Mouse (Mus musculus) T-cell, adult 2 months (primary cell): Measurements from ENCODE around the gene Tal1.
A peak's percentile ranks its signal among the peaks of the same experiment; 100 is the strongest.

Experiments
- DNase-seq: peaks from one replicate; pipeline ENCODE4 v3.0.0; 2022; ENCODE audit warnings: low spot score

The Tal1 gene

GRCm38 (mm10) chr4:115071668-115072067, 15.4 kb downstream of the Tal1 start:
- DNase-seq: no peak

GRCm38 (mm10) chr4:115074789-115075188, 18.6 kb downstream of the Tal1 start:
- no peak for DNase-seq

DNA sequence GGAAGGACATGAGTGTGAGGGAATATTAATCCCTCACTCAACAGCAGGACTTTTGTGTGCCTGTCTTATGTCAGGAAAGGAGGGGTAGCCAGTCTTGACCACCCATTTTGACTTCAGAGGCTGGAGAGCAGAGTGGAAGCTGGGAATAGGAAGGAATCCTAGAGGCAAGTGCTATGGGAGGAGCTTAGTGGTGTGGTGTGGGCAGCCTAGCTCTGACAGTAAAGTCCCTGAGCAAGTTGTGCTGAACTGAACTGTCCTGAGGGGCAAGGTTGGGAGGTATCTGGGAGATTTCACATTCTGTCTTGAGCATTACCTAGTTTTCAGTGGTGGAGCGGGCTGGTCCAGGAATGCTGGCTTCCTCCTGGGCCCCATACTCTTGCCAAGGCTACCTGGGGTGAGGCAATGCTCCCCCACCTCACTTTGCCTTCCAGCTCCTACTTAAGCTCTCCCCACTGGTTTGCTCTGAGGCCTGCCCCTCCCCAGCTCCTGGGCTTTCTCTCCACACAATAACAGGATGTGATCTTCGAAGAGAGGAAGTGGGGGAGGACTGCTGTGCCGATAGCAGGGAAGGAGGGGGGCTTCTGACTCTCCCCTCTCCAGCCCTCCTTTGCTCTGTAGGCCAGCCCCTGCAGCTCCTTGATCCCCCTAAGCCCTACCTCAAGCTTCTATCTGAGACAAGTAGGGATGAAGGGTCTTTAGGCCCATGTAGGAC, 19.1 kb downstream of the Tal1 start:
- peak; percentile 69 for DNase-seq

DNA sequence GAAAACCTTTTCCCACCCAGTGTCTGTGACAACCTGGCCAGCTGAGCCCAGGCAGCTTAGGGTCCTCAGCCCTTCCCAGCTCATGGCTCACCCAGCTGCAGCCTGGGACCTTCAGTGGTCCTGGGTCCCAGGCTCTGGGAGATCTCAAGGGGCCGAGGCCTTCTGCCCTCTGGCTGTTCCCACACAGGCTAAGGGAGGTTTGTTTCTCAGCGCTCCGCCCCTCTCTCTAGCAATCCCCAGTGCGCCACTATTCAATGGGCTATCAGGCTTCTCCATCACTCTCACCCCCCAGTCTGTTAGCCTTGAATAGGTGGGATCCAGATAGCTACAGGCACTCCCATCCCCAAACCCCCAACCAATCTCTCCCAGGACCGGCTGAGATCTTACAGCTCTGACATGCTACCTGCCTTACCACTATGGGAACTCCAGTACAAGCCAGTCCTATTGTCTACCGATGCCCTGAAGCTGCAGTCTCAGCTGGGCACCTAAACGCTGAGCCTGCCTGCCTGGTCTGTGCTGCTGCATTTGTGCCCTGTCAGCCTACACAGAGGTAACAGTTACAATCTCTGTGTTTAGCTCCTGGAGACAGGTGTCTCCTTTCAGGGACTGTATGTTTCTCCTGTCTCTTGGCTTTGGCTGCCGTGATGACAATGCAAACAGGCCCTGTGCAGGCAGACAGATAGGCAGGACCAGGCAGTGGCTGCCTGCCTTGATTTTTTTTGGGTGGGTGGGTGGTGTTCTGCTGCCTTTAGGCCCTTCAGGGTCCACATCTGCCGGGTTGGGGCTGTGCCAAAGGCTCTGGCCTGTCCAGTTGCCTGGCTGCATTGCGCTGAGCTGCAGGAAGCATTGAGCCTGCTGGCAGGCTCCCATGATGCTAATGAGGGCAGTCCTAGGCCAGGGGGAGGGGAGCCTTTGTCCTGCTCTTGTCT, 22.9 kb downstream of the Tal1 start:
- no peak for DNase-seq

- DNase-seq: no peak
These were observed 23.7 kb downstream of the Tal1 start for GRCm38 (mm10) chr4:115079821-115080349.

- DNase-seq: no peak
These were observed 26.8 kb downstream of the Tal1 start for GRCm38 (mm10) chr4:115083031-115083430.

DNA sequence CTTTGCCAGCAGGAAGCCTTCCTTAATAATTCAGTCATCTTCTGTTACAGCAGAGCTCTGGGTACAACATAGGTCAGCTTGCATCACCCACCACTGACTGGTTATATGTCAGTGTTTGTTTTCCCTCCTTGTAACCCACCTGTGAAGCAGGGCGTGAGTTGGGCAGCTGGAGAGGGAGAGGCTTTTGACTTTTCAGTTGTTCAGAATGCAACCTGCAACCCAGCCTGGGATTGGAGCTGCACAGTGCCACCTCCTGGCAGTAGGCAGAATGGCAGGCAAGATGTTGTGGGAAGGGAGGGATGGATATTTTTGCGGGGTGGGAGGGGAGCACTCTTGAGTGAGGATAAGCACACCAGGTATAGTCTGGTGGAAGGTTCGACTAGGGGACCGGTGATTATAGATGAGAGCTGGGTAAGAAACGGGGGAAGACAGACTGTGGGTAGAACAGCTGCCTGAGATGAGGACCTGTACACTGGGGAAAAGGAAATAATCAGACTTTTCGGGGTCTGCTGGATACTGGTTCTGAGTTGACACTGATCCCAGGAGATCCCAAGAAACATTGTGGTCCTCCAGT, 29.4 kb downstream of the Tal1 start:
- DNase-seq: peak; percentile 54

DNA sequence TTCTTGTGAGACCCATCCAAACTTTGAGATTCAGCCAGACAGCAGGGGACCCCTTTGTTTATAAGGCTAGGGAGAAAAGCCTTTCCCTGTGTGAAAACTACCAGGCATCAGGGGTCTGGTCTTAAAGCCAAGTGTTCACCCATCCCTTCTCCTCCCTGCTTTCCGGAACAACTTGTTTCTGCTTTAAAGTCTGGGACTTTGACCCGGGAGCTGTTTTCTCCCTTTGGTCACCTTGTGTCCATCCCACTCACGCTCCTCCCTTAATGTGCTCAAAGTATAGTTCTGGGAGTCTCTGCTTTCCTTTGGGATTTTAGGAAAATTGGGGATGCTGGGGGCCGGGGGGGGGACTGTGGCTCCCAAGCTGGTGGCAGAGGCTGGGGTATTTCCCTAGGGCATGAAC, 30.0 kb downstream of the Tal1 start:
- DNase-seq: no peak

DNA sequence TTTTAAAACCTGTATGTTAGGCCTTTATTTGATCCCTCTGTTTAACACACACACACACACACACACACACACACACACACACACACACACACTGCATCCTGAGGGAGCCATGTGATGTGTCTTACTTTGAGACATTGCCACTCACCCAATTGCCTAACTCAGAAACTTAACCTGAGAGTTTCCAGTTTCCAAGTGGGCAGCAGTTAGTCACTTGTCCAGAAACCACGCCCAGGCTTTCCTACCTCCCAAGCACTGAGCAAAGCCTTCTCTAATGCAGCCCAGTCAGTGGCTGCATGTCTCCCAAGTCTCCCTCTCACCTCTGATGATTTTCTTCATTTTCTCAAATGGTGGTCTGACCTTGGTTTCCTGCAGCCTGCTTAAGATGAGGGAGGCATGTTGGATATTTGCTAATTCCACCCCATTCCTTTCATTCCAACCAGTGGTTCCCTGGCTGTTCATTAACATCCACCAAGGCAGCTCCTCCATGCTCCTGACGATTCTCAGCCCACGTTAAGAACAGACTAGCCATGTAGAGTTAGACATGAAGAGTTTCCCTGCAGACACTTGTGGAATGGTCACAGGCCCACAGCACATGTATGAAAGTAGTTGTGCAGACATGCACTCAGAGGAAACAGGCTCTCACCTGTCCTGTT, 30.7 kb downstream of the Tal1 start:
- no peak for DNase-seq

- DNase-seq: no peak
These were observed 32.5 kb downstream of the Tal1 start, which contains the start of gene Pdzk1ip1 for GRCm38 (mm10) chr4:115088611-115089338. TSS of gene Pdzk1ip1 (plus strand) at chr4:115088708.

DNA sequence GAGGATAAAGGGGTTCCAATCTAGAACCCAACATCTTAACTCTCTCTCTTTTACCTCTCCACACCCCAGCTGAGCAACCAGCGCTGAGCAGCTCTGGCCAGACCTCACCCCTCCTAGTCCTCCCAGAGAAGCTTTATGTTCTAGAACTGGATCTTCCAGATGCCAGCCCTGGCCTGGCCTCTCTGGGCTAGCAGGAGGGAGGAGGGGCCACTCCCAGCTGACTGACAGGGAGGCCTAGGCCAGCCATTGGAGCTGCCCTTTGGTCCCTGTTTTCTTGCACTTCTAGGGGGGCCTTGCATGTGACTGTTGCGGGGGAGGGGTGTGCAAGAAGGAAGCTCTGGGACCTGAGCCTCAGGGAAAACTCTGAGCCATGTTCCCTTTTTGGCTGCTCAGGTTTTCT, 34.4 kb downstream of the Tal1 start:
- no peak for DNase-seq

DNA sequence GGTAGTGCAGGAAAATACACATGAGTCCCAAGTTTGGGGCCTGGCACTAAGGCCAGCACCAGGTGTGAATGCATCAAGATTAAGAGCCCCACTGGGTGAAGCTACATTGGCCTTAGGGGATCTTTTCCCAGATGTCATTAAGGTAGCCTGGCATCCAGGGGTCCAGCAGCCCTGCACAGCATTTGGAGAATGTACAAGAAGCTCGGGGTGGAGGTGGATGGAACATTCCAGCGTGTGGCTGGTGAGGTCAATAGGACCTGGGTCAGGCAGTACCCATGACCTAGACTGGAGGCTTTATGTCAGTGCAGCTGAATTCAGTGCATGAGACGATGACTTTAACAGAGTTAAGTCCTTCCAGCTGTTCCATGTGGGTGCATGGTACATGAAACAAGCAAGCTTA, 35.6 kb downstream of the Tal1 start:
- DNase-seq: no peak

DNA sequence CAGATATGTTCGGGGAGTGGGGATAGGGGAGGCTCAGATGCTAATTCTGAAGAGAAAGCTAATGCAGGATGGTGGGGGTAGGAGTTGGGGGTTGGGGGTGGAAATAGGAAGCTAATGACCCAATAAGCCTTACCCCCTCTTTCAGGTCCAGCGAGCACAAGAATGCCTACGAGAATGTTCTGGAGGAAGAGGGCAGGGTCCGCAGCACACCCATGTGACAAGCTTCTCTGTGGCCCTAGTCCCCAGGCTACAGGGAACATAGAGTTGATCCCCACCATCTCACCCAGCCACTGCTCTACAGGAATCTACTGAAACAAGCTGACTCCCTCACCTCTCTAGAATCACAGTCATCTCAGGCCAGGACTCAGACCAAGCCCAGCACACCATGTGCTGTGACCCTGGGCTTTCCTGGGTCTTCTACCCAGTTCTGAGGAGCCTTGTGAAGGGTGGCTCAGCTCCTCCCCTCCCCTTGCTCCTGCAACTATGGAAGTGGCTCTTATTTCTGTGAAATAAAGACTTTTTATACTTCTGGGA, 37.2 kb downstream of the Tal1 start:
- no peak for DNase-seq

- no peak for DNase-seq
These were observed 37.8 kb downstream of the Tal1 start for GRCm38 (mm10) chr4:115094056-115094455.

DNA sequence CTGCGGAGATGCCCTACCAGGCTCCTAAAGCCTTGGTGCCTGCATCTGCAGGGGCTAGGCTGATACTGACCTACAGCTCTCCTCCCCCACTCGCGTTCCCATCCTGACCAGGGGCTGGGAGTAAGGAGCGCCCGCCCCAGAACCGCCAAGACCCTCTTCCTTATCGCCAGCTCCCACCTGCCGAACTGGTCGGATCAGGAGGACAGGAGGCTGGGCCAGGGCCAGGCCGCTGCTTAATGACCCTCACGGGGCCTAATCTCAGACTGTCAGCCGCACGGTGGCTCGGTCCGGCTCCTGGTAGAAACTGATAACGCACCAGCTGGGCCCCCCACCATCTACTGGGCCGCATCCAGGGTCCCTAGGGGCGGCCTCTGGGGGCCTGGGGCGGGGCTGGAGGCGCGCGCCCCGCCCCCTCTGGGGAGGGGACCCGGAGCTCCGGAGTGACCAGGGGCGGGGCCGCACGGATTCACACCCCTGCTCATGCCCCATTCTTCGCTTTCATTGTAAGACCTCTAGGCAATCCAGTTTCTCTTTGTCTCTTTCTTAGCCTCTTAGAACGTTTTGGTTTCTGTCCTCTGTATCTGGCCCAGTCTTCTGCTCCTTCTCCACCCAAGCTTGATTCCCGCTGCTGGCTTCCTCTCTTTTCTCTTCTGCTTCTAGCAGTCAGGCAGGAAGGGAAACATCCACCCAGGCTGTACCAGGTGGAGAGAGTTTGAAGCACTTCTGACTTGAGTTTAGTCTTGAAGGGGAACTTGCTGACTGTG, 39.6 kb downstream of the Tal1 start:
- no peak for DNase-seq

- DNase-seq: no peak
These were observed 40.4 kb downstream of the Tal1 start for GRCm38 (mm10) chr4:115096435-115097145.

DNA sequence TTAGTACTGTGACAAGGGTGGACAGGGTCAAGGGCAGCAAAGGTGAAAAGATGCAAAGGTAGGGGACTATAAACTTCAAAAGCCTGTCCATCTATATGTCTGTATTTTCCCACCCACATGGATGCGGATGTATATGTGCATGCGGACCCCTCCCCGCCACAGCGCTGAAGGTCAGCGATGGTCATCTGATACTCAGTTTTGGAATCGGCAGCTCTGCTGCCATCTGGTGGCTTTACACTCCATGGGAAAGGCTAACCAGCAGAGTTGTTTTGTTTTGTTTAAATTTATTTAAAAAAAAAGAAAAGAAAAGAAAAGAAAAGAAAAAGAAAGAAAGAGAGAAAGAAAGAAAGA, 40.9 kb downstream of the Tal1 start:
- no peak for DNase-seq

- DNase-seq: no peak
These were observed 45.5 kb downstream of the Tal1 start for GRCm38 (mm10) chr4:115101682-115102081.

GRCm38 (mm10) chr4:115103510-115103909, 47.3 kb downstream of the Tal1 start:
- DNase-seq: no peak

DNA sequence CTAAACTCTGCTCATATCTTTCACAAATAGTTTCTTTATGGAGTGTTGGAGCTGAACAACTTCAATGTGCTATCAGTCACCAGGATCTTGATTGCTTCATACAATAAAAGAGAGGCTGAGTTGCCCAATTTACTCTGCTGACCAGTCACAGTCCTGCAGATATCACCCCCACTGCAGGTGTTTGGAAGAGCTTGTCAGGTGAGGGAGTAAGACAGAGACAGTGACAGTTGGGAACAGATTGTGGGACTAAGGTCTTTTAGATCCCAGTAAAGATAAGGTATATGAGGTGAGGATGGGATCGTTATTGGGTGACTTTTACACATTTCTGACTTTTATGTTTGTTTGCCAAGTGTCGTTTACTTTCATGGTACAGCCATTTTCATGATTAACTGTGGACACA, 54.9 kb downstream of the Tal1 start:
- no peak for DNase-seq
